Mouse (Mus musculus): Measurements from ENCODE around the gene Zfyve1. TPM values are rescaled to one million over a fixed set of nuclear protein-coding genes. Genes with fewer than 3 reads are reported as not detected.

Zfyve1 gene
- polyA plus RNA-seq, 1 experiment from 2014 or later, result 9.4 TPM

DNA sequence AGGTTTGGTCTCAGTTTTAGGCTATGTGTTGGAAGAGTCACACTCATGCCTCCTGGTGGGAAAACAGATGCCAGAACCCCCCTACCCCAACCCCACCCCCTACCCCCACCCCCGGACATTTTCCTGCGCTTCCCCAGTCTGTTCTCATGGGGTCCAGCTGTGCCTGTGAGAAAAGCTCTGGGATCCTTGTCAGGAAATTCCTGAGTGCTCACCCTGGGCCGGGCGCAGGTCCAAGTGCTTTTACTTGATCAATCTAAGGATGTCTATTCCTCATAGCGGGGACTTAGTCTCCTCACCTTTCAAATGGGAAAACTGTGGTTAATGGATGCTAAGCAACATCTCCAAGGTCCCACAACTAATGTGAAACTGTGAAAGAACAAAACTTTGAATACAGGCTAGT lies 83.8 kb downstream of the Zfyve1 start:
- Histone ChIP-seq H3K4me1 (replicated peaks; ENCODE audit: control insufficient read depth, insufficient read depth, low read length) (peaks cover 13% of the 10 kb centered on the region), H3K9me3 (ENCODE audit: control insufficient read depth, low read length) (no peaks in the 10 kb centered on the region), H3K36me3 (ENCODE audit: control insufficient read depth, insufficient read depth, low read length) (no peaks in the 10 kb centered on the region), H3K9ac (ENCODE audit: low read depth, low read length) (no peak overlapping the region), H3K4me2 (no peak overlapping the region), H3K27ac (ENCODE audit: low read depth, low read length) (no peak overlapping the region), H3K27me3 (replicated peaks; ENCODE audit: control insufficient read depth, insufficient read depth, low read length) (no peaks in the 10 kb centered on the region), H3K4me3 (ENCODE audit: low read depth, low read length) (no peak overlapping the region)
- ATAC-seq (replicated peaks; ENCODE audit: low FRiP score) (no peak), DNase-seq (ENCODE audit: low spot score) (no peak)
- WGBS, result 43% methylated on average over 5 of the region's 5 CpGs

- Histone ChIP-seq H3K4me2 (no peak overlapping the region), H3K27ac (ENCODE audit: low read depth, low read length) (no peak overlapping the region), H3K9ac (ENCODE audit: low read depth, low read length) (no peak overlapping the region), H3K9me3 (ENCODE audit: control insufficient read depth, low read length) (no peaks in the 10 kb centered on the region), H3K4me1 (replicated peaks; ENCODE audit: control insufficient read depth, insufficient read depth, low read length) (peaks cover 13% of the 10 kb centered on the region), H3K27me3 (replicated peaks; ENCODE audit: control insufficient read depth, insufficient read depth, low read length) (no peaks in the 10 kb centered on the region), H3K4me3 (ENCODE audit: low read depth, low read length) (no peak overlapping the region), H3K36me3 (ENCODE audit: control insufficient read depth, insufficient read depth, low read length) (no peaks in the 10 kb centered on the region)
- DNase-seq (ENCODE audit: low spot score) (no peak), ATAC-seq (replicated peaks; ENCODE audit: low FRiP score) (no peak)
- 34% methylated on average over 4 of the region's 4 CpGs for WGBS
Observed at GRCm38 (mm10) chr12:83512783-83513182, 84.2 kb downstream of the Zfyve1 start.

DNA sequence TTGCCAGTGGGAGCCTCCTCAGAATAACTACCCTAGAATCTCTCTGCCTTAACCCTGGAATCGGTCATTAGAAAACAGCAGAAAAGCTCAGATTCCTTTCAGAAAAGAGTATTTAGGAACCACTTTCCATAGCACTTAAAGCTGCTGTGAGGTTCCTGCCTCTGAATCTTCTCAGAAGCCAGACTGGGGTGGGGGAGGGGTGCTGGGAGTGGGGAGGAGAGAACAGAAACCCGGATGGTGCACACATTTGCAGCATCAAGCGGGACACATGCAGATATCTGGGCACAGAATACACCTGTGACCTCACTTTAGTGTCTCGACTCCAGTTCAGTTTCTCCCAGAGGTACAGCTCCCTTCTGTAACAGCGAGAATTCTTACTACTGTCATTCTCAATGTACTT lies 86.4 kb downstream of the Zfyve1 start:
- no peaks in the 10 kb centered on the region for H3K36me3 ChIP-seq (ENCODE audit: control insufficient read depth, insufficient read depth, low read length)

DNA sequence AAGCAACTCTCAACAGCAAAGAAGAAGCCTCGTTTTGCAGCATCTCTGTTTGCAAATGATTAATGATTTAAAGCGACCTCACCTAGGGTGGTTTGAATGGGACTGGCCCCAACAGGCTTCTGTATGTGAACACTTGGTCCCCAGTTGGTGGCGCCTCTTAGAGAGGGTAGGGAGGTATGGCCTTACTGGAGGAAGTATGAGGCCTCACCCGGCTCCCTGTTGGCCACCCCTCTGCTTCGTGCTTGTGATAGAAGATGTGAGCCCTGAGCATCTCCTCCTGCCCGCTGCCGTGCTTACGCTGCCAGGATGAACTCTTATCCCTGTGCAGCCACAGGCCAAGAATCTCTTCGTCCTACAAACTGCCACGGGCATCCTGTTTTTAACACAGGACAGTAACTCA lies 90.5 kb downstream of the Zfyve1 start:
- H3K27ac ChIP-seq (ENCODE audit: low read depth, low read length), result no peak overlapping the region
- no peaks in the 10 kb centered on the region for H3K36me3 ChIP-seq (ENCODE audit: control insufficient read depth, insufficient read depth, low read length)
- H3K9ac ChIP-seq (ENCODE audit: low read depth, low read length), result no peak overlapping the region
- no peak overlapping the region for H3K4me2 ChIP-seq
- no peaks in the 10 kb centered on the region for H3K9me3 ChIP-seq (ENCODE audit: control insufficient read depth, low read length)
- ATAC-seq (replicated peaks; ENCODE audit: low FRiP score), result no peak
- 75% methylated on average over 10 of the region's 10 CpGs for WGBS
- no peaks in the 10 kb centered on the region for H3K27me3 ChIP-seq (replicated peaks; ENCODE audit: control insufficient read depth, insufficient read depth, low read length)
- DNase-seq (ENCODE audit: low spot score), result no peak
- no peak overlapping the region for H3K4me3 ChIP-seq (ENCODE audit: low read depth, low read length)
- H3K4me1 ChIP-seq (replicated peaks; ENCODE audit: control insufficient read depth, insufficient read depth, low read length), result no peaks in the 10 kb centered on the region

More for the DNA sequence above, 86.4 kb downstream of the Zfyve1 start:
- no peak overlapping the region for H3K27ac ChIP-seq (ENCODE audit: low read depth, low read length)
- no peak overlapping the region for H3K4me3 ChIP-seq (ENCODE audit: low read depth, low read length)
- 79% methylated on average over 5 of the region's 5 CpGs for WGBS
- no peaks in the 10 kb centered on the region for H3K27me3 ChIP-seq (replicated peaks; ENCODE audit: control insufficient read depth, insufficient read depth, low read length)
- DNase-seq (ENCODE audit: low spot score) (no peak), ATAC-seq (replicated peaks; ENCODE audit: low FRiP score) (no peak)
- H3K4me1 ChIP-seq (replicated peaks; ENCODE audit: control insufficient read depth, insufficient read depth, low read length), result no peaks in the 10 kb centered on the region; the same call in 1 of the 2 replicates
- H3K9ac ChIP-seq (ENCODE audit: low read depth, low read length), result no peak overlapping the region
- no peak overlapping the region for H3K4me2 ChIP-seq
- H3K9me3 ChIP-seq (ENCODE audit: control insufficient read depth, low read length), result no peaks in the 10 kb centered on the region

- WGBS, result 6% methylated on average over 9 of the region's 9 CpGs
- Histone ChIP-seq H3K4me2 (no peak overlapping the region), H3K27me3 (replicated peaks; ENCODE audit: control insufficient read depth, insufficient read depth, low read length) (no peaks in the 10 kb centered on the region), H3K9ac (ENCODE audit: low read depth, low read length) (no peak overlapping the region), H3K36me3 (ENCODE audit: control insufficient read depth, insufficient read depth, low read length) (no peaks in the 10 kb centered on the region), H3K27ac (ENCODE audit: low read depth, low read length) (no peak overlapping the region), H3K9me3 (ENCODE audit: control insufficient read depth, low read length) (no peaks in the 10 kb centered on the region), H3K4me3 (ENCODE audit: low read depth, low read length) (no peak overlapping the region), H3K4me1 (replicated peaks; ENCODE audit: control insufficient read depth, insufficient read depth, low read length) (no peaks in the 10 kb centered on the region)
- no peak for DNase-seq (ENCODE audit: low spot score)
- no peak for ATAC-seq (replicated peaks; ENCODE audit: low FRiP score)
Observed at GRCm38 (mm10) chr12:83502190-83502589, 94.8 kb downstream of the Zfyve1 start.

- 76% methylated on average over 5 of the region's 5 CpGs for WGBS
- Histone ChIP-seq H3K36me3 (ENCODE audit: control insufficient read depth, insufficient read depth, low read length) (no peaks in the 10 kb centered on the region), H3K27me3 (replicated peaks; ENCODE audit: control insufficient read depth, insufficient read depth, low read length) (no peaks in the 10 kb centered on the region), H3K4me3 (ENCODE audit: low read depth, low read length) (no peak overlapping the region), H3K27ac (ENCODE audit: low read depth, low read length) (no peak overlapping the region), H3K4me1 (replicated peaks; ENCODE audit: control insufficient read depth, insufficient read depth, low read length) (no peaks in the 10 kb centered on the region), H3K9me3 (ENCODE audit: control insufficient read depth, low read length) (no peaks in the 10 kb centered on the region), H3K4me2 (no peak overlapping the region), H3K9ac (ENCODE audit: low read depth, low read length) (no peak overlapping the region)
- DNase-seq (ENCODE audit: low spot score), result no peak
- no peak for ATAC-seq (replicated peaks; ENCODE audit: low FRiP score)
Observed at GRCm38 (mm10) chr12:83499256-83499655, 97.8 kb downstream of the Zfyve1 start.

DNA sequence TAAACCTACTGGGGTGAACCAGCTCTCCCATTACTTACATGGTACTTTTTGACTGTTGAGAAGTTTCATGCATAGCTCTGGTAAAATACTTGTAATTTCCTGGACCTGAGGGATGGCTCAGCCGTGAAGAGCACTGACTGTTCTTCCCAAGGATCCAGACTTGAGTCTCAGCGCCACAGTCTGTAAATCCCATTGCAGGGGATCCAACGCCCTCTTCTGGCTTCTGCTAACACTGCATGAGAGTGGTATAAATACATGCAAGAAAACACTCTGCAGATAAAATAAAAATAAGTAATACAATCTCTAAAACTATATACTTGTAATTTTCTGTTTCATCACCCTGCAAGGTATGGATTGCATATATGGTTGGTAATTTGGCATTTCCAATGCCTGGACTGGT lies 99.1 kb downstream of the Zfyve1 start:
- Histone ChIP-seq H3K36me3 (ENCODE audit: control insufficient read depth, insufficient read depth, low read length) (no peaks in the 10 kb centered on the region), H3K9ac (ENCODE audit: low read depth, low read length) (no peak overlapping the region), H3K4me1 (replicated peaks; ENCODE audit: control insufficient read depth, insufficient read depth, low read length) (no peaks in the 10 kb centered on the region), H3K27me3 (replicated peaks; ENCODE audit: control insufficient read depth, insufficient read depth, low read length) (no peaks in the 10 kb centered on the region), H3K9me3 (ENCODE audit: control insufficient read depth, low read length) (no peaks in the 10 kb centered on the region), H3K4me2 (no peak overlapping the region), H3K4me3 (ENCODE audit: low read depth, low read length) (no peak overlapping the region), H3K27ac (ENCODE audit: low read depth, low read length) (no peak overlapping the region)
- no peak for ATAC-seq (replicated peaks; ENCODE audit: low FRiP score)
- no peak for DNase-seq (ENCODE audit: low spot score)
- WGBS, result 78% methylated on average over 3 of the region's 3 CpGs

DNA sequence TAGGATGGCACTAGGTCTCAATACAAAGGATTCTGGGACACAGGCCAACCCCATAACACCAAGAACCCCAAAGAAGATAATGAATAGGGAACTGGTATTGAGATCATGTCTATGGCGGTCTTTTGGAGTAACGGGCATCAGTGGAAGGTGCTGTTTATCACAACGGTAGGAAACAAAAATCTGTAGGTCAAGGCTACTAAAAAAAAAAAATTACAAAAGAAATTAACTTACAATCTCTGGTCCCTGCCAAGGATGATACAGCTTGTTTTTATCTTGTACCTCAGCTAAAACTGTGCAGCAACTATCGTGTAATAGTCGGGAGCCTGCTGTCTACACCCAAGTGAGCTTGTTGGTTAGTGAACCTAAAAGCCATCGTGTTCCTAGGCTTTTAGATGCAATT lies 100.3 kb downstream of the Zfyve1 start:
- no peak overlapping the region for H3K4me3 ChIP-seq (ENCODE audit: low read depth, low read length)
- WGBS, result 73% methylated on average over 6 of the region's 6 CpGs
- H3K4me1 ChIP-seq (replicated peaks; ENCODE audit: control insufficient read depth, insufficient read depth, low read length), result no peaks in the 10 kb centered on the region
- H3K36me3 ChIP-seq (ENCODE audit: control insufficient read depth, insufficient read depth, low read length), result no peaks in the 10 kb centered on the region
- no peak overlapping the region for H3K27ac ChIP-seq (ENCODE audit: low read depth, low read length)
- ATAC-seq (replicated peaks; ENCODE audit: low FRiP score), result no peak
- DNase-seq (ENCODE audit: low spot score), result no peak
- H3K4me2 ChIP-seq, result no peak overlapping the region
- H3K9ac ChIP-seq (ENCODE audit: low read depth, low read length), result no peak overlapping the region
- no peaks in the 10 kb centered on the region for H3K9me3 ChIP-seq (ENCODE audit: control insufficient read depth, low read length)
- no peaks in the 10 kb centered on the region for H3K27me3 ChIP-seq (replicated peaks; ENCODE audit: control insufficient read depth, insufficient read depth, low read length)
